Mouse (Mus musculus): ENCODE results near the gene Atp5c1.
A peak's percentile ranks its signal among the peaks of the same experiment; 100 is the strongest.

Gene Atp5c1

DNA sequence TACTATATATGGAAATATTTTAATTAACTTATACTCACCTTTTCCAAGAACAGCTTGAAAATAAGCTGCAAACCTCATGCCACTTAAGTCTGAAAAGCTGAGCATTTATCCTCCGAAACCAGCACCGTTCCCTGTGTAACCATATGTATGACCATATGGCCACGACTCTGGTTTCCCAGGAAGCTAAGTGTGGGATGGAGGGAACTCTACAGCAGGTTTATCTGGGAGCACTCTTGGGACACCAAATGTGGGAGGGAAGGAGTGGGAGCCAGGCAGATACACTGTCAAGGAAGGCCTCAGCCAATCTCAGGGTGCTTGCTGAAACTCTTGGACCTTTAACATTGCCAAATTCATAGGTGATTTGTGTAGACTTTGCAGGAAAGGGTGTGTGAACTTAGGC, 29.4 kb downstream of the Atp5c1 start:
- DNase-seq (ENCODE audit: low read depth, low spot score), result no peak

DNA sequence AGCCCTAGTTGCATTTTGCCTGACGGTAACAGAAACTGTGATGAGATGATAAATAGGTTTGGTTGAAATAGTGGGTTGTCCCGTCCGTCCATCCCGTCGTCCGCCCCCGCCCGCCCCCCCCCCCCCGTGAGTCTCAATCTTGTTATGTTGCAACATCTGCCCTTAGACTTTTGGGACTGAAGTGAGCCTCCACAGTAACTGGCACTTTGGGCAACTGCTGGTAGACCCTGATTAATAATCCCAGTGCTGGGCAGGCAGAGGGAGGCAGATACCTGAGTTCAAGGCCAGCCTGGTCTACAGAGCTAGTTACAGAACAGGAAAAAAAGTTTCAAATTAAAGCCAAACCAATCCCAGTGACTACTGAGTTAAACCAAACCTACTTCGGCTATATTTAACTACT, 30.9 kb downstream of the Atp5c1 start:
- DNase-seq (ENCODE audit: low read depth, low spot score), result no peak

DNA sequence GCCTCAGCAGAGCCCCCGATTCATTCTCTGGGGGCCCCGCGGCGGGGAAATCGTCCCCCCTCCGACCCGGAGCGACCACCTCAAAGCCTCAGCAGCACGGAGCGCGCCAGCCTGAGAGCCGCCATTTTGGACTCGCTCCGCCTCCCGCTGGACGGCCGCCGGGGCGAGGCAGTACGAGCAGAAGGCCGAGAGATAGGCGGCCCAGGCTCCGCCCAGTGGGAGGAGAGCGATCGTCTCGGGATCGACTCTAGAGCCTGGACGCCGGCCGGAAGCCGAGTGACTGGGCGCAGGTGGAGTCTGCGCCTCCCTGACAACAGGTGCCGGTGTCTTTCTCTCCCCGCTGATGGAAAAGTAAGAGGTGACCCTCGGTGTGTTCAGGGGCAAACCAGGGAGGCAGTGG, 31.8 kb downstream of the Atp5c1 start, which contains the start of gene Taf3:
TSS of gene Taf3 (minus strand) at position 136 of the 400 bp plus-strand sequence.
- DNase-seq (ENCODE audit: low read depth, low spot score), result peak; percentile 83

DNA sequence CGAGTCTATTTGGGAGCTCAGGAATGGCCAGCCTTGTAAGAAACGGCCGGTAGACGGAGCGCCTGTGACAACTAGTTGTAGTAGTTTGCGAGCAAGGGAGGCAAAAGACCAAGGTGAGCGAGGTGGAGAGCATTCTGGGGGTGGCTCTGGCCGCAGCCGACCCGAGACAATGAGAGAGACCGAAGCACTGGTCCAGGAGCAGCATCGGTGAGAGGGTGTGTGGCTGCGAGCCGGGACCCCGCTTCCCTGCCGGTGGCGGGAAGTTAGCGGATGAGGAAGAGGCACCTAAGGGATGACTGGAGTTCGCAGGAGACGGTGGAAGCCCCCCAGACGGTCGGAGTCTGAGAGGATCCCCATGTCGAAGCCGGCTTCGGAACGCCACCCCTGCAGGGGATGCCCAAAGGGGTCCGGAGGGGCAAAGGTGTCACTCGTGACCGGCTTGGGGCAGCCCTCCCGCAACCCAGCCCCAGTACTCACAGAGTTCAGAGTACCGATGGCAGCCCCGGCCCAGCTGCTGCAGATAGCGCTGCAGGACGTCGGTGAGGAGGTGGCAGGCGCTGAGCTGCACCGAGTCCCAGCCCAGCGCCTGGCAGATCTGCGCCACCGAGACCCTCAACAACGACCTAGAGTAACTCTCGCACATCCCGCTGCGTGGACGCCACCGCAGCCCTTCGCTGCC, 32.4 kb downstream of the Atp5c1 start:
- no peak for DNase-seq (ENCODE audit: low read depth, low spot score)

DNA sequence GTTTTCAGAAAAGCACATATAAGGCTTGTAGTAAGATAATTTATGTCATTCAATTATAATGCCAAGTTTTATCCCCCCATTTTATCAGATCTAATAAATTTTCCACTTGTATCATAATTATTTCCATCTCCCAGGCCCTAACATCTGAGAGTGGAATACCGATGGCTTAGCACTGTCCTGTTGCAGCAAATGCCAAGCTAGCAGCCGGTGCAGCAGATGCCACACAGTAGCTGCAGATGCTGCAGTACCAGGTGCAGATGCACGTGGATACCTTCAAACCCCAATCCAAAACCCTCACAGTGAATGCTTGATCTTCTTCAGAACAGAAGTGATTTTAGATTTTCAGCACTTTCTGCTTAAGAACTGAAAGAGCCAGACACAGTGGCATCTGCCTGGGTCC, 45.3 kb downstream of the Atp5c1 start:
- no peak for DNase-seq (ENCODE audit: low read depth, low spot score)

DNA sequence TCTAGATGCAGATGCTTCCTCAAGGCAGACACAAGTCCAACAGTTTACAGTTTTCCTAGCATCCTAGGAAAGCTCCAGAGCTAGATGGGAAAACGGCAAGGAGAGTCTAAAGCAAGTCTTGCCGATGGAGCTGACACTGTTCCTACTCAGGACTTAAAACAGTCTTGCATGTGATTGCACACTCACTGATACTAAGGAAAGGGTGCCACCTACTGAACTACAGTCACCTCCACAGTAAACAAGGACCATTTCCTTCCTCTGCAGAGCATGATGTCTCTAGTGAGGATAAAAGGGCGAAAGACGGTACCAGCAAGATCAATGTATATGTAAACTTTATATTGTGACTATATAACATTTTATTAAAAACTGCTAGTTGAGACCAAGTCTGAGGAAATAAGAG, 46.6 kb downstream of the Atp5c1 start:
- no peak for DNase-seq (ENCODE audit: low read depth, low spot score)

DNA sequence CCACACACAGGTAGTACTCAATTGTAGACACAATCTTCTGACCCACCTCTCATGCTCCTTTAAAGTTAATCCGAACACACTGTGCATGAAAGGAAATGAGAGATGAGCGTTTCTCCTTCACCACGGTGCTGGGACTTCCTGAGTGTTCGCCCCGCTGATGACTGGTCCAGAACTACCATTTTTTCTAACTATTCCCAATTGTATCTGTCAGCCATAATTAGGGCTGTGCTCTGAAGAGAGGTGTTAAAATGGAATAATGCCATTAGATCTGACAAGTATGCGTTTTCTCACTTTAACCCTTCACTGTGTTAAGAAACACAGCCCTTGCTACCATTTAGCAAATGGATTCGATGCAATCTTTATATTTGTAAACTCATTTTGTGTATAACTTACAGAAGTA, 50.6 kb downstream of the Atp5c1 start:
- no peak for DNase-seq (ENCODE audit: low read depth, low spot score)

DNA sequence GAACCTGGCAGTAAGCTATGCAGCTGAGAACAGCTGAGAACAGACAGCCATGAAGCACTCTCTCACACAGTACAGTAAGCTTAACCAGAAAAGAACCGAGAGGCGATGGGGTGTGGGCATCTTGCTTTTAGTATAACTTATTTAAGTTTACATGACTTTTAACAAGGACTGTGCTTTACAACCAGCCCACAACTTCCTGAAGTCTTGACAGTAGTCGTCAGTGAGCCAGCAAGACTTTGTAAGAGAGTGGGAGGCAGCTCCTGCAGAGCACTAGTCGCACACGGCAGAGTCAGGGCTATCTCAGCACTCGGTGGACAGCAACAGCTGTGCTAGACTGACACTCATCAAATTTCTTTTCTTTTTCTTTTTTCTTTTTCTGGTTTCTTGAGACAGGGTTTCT, 56.0 kb downstream of the Atp5c1 start:
- DNase-seq (ENCODE audit: low read depth, low spot score), result no peak

DNA sequence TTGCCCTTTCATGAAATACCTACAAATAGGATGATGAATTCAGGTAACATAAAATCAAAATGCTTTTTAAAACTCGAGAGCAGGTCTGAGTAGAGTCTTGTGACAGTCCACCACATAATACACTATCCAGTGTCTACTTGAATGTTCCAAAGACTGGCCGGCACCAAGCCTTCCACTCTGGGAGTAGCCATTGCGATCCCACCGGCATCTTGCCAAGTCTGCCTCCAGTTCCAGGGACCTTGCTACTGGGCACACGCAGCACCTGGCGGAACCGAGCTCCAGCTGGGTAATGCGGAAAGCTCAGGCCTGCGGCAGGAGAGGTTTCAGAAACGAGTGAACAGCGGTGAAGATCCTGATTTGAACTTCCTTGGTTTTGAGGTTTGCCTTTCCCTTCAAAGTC, 59.0 kb downstream of the Atp5c1 start:
- peak; percentile 15 for DNase-seq (ENCODE audit: low read depth, low spot score)

DNA sequence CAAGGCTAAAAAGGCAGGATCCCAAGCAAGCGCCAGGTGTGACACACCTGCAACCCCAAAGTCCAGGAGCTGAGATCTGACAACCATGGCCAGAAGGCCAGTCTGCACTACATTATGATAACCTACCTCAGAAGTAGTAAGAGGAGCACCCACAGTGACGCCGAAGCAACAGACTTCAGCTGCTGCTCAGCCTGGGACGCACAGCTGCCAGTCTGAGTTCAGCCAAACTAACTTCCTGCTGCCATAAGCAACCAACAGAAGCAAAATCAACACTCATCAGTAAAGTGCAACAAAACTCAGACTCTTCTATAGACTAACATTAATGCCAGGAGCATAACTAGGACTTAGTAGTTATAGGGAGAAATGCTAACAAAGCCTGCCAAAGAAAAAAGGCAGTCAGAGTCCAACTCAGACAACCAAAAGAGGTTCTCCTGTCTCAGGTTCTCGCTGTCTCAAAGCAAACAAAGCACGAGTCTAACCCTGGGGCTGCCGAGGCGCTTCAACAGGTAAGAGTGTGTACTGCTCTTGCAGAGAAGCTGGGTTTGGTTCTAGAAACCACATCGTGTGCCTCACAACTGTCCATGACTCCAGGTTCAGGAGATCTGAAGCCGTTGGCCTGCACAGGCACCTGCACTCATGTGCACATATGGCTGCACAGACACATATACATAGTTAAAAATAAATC, 65.2 kb downstream of the Atp5c1 start:
- no peak for DNase-seq (ENCODE audit: low read depth, low spot score)

DNA sequence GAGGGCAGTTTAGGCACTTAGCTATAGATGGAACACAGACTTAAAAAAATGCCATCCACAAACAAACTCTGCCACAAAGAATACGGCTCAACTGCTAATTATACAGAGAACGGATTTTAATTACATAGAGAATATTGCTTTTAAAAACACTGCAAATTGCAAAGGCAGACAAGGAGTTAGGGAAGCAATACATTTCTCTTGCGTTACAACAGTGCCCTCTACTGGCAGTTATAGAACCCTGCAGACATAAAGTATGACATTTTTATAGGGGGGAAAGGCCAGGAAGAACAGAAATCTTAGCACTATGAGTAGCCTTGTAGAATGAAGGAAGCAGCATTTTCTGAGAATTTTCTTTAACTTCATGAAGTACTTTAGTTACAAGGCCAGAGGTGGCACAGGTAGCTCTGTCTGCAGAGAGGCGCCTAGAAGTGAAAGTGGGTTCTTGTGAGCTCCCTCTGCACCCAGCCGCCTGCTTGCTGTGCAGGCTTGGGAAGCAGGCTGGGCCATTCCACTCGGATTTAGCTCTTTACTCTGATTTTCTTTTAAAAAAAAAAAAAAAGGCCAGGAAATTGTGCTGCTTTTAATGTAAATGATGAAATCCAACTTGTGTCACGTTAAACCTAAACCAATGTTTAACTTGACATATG, 69.9 kb downstream of the Atp5c1 start:
- peak; percentile 44 for DNase-seq (ENCODE audit: low read depth, low spot score)

DNA sequence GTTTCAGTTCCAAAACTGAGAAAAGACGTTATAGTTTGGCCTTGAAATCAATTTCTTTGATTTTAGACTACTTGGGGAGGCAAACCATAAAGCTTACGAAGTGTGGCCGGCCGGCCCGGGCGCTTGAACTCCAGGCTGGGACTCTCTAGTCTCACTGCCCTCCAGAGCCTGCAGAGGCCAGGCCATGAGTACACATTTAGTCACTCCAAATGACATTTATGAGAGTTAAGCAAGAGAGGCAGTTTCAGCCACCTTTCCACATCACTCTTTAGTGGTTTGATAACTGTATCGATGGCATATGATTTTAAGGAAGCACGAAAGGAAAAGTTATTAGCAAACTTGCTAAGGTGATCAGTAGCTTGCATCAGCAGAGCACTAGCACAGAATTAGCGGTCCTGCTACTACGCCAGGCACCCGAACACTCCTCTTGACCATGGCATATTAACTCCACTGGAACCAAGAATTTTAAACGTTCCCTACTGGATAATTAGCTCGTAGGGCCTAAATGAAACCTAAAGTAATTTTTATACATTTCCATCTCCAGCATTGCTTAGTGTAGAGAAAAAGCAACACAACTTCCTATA, 70.5 kb downstream of the Atp5c1 start:
- no peak for DNase-seq (ENCODE audit: low read depth, low spot score)

DNA sequence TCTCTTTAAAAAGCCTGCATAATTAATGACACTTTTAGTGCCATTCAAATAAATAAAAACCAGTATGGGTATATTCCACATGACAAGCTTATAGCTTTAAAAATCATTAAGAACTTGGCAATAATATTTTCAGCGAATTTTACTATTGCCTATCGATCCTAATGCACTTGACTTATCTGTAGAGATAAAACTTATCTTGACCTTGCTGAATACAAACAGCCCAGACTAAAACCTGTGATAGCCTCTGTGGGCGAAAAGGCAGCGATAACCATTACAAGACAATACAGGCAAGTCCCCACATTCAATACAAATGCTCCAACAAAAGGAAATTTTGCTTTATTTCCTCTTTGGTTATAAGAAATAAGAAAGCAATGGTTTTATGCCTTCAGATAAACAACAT, 71.7 kb downstream of the Atp5c1 start:
- DNase-seq (ENCODE audit: low read depth, low spot score), result no peak
